Mouse (Mus musculus): ENCODE measurements at regions not wholly inside any gene's neighbourhood (a gene's known extent, or its start where the extent isn't known, plus 50 kb on each side); places are given as distances from the start of the nearest gene placed in this dataset.

DNA sequence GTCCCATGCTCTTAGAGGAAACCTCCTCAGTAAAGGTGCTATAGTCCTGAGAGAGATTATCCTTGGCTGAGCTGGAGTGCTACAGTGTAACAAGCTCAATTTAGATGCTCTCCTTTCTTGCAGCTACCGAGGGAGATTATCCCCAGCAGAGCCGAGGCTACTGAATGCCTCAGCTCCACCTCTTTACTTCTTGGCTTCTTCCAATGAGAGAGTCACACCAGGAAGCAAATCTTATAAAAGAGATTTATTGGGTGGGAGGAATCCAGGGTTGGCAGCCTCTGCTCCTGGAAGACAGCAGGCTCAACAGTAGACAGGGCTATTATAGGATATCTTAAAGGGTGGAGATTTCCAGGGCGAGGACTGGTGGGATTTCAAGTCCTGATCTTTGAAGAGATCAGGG lies 75.7 kb upstream of the Tnfaip3 start:
- DNase-seq (ENCODE audit: extremely low read depth, insufficient read length, low spot score) = no peak

DNA sequence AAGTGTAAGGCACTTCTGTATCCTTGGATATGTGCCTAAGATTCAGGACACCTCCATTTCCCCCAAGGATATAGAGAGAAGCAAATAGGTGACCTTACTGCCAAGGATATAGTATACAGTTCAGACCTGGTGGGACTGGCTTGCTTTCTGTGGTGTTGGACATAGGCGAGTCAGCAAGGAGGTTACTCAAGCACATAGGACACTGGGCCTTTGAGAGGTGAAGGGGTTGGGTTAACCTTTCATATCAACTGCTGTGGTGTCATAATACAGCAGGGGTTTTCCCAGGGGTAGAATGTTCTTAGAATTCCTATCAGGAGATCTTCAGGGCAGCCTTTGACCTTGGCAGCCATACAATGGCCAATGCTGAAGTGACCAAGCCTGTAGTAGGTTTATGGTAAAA lies 71.5 kb upstream of the Tnfaip3 start:
- DNase-seq (ENCODE audit: extremely low read depth, insufficient read length, low spot score) = no peak

DNA sequence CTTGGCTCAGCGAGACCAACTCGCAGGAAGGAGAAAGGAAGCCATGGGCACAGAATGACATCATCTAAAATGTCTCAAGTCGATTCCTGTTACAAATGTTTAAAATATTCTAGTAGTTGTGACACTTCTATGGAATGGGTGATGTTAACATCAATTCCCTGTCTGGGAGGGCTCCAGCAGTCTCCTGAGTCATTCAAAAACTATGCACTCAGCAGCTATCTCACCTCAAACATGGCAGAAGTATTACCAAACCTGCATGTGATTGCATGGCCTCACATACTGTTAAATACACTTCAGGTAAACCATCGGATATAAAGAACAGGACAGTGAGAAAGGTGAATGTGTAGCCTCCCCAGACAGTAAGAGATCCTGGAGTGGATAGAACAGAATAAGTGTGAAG lies 66.7 kb upstream of the Tnfaip3 start:
- DNase-seq (ENCODE audit: extremely low read depth, insufficient read length, low spot score) = peak; percentile 60

- DNase-seq (ENCODE audit: extremely low read depth, insufficient read length, low spot score) = no peak
Measured at GRCm38 (mm10) chr10:19078047-19078446, 62.6 kb upstream of the Tnfaip3 start.

GRCm38 (mm10) chr10:19068377-19068776 lies 52.9 kb upstream of the Tnfaip3 start:
- DNase-seq (ENCODE audit: extremely low read depth, insufficient read length, low spot score) = no peak

- no peak for DNase-seq (ENCODE audit: extremely low read depth, insufficient read length, low spot score)
Measured at GRCm38 (mm10) chr10:19067623-19068022, 52.2 kb upstream of the Tnfaip3 start.

DNA sequence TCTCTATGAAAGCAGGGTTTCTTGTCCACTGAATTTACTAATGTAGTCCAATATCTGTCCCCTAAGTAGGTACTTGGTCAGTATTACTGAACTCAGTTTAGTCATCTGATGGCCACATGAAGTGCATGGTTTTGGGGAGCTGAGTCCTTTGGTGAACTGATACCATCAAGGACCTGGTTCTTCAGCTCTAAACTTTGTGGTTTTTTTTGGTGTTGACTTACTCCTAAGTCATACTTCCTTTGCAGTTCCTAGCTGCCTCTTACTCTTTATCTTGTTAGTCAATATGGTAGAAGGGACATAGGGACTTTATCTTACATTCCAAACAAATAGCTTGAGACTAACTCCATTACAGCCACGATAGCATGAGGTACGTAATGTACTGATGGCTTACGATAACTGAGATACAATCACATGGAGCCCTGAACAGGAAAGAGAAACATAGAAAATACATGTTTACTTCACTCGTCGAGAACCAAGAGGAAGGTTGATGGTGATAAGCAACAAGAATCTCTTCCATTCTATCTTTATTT lies 51.4 kb upstream of the Tnfaip3 start:
- no peak for DNase-seq (ENCODE audit: extremely low read depth, insufficient read length, low spot score)
